Mouse (Mus musculus): ENCODE measurements around the gene Ak2. TPM values are rescaled to one million over a fixed set of nuclear protein-coding genes. Genes with fewer than 3 reads are reported as not detected.

Gene Ak2
- polyA plus RNA-seq, 1 experiment from 2014 or later = 64.2 TPM

DNA sequence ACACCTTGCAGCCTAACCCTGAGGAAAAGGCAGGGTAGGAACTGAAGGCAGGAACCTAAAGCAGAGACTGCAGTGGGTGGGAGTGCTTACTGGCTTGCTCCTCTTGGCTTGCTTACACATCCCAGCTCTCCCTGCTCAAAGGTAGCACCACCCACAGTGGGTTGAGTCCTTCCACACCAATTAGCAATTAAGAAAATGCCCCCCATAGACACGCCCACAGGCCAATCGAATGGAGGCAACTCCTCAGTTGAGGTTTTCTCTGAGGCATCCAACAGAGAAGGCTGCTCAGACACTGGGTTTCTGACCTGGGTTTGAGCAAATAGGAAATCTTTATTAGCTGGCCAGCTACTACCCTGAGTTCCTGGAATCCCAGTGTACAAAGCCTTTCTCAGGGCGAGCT, 2.8 kb upstream of the Ak2 start:
- TF ChIP-seq CTCF (IDR thresholded peaks at IDR 0.05) = no peak
- in situ Hi-C loops (cut with MboI; ENCODE audit: low pct_unique_long_range_greater_than_20kb) = no loop called here
- ChIA-PET POLR2A (no interaction called here), CTCF (interaction anchor here (1.4 kb wide), 1 partner anchor 12 kb away, joined by 3 read pairs; no protein-coding TSS in a partner anchor)
- DNase-seq (ENCODE audit: low read depth, low spot score) (no peak), ATAC-seq (no peak)
- H3K27me3 ChIP-seq = no peaks in the 10 kb centered on the region

DNA sequence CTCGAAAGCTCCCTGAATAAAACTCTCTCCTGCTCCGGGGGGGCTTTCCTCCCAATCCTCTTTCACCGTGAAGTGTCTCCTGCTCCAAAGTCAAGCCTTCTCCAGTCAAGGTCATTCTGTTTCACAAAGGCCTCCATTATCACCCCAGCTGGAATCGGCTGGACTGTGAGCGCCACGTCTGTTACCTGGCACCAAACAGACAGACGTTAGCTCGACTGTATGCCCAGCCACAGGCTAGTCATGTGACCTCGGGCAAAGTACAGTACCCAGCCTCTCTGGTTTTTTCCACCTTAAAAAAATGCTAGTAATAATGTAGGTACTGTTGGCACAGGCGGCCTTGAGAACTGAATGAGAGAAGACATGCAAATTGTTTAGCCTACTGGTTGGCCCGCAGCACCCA, 2.1 kb upstream of the Ak2 start:
- no peak for TF ChIP-seq CTCF (IDR thresholded peaks at IDR 0.05)
- DNase-seq (ENCODE audit: low read depth, low spot score) = no peak
- ATAC-seq = no peak
- POLR2A ChIA-PET = no interaction called here
- CTCF ChIA-PET = no interaction called here
- H3K27me3 ChIP-seq = no peaks in the 10 kb centered on the region
- in situ Hi-C loops (cut with MboI; ENCODE audit: low pct_unique_long_range_greater_than_20kb) = no loop called here

- DNase-seq (ENCODE audit: low read depth, low spot score) (no peak), ATAC-seq (no peak)
- no peaks in the 10 kb centered on the region for H3K27me3 ChIP-seq
- no peak for TF ChIP-seq CTCF (IDR thresholded peaks at IDR 0.05)
- ChIA-PET CTCF (interaction anchor here (0.8 to 1.3 kb wide), 3 partner anchors 9 to 16 kb away, joined by 3 to 6 read pairs (median 3); no protein-coding TSS in a partner anchor), POLR2A (interaction anchor here (1.5 kb wide), 1 partner anchor 66 kb away, joined by 4 read pairs; the partner anchor contains the start of gene Rnf19b)
- in situ Hi-C loops (cut with MboI; ENCODE audit: low pct_unique_long_range_greater_than_20kb) = no loop called here
Measured at GRCm38 (mm10) chr4:128992176-128992575, 418 bp downstream of the Ak2 start.

DNA sequence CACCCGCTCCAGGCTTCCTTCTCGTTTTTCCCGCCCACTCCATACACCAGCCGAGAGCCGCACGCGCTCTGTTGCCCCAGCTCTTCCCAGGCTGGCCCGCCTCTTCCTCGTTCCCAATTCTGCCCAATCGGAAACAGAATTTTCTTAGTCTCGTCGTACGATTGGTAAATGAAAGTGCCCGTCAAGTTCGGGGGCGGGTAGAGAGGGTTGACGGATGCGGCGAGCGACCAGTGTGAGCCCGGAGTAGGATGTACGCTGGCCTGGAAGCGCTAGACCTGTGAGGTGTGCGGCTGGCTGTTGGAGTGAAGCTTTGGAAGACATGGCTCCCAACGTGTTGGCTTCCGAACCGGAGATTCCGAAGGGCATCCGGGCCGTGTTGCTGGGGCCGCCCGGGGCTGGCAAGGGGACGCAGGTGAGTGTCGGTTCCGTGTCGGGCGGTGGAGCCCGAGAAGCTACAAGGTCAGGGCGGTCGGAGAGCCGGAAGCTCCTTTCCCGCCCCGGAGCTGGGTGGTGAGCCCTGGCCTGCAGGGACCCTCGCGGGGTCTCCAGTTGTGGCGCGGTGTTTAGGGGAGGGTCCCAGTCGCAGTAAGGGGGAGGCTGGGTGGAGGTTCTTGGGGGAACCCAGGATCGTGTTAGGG, 1.4 kb downstream of the Ak2 start:
- ATAC-seq (peak; percentile 96), DNase-seq (ENCODE audit: low read depth, low spot score) (peak; percentile 98)
- ChIA-PET CTCF (interaction anchor here (0.9 kb wide), 1 partner anchor 91 kb away, joined by 3 read pairs; no protein-coding TSS in a partner anchor), POLR2A (interaction anchor here (1.5 kb wide), 1 partner anchor 65 kb away, joined by 4 read pairs; the partner anchor contains the start of gene Rnf19b)
- no peak for TF ChIP-seq CTCF (IDR thresholded peaks at IDR 0.05)
- in situ Hi-C loops (cut with MboI; ENCODE audit: low pct_unique_long_range_greater_than_20kb) = no loop called here
- no peaks in the 10 kb centered on the region for H3K27me3 ChIP-seq

- in situ Hi-C loops (cut with MboI; ENCODE audit: low pct_unique_long_range_greater_than_20kb) = no loop called here
- peak; percentile 3 for ATAC-seq
- ChIA-PET POLR2A (no interaction called here), CTCF (interaction anchor here (0.9 to 1.1 kb wide), 2 partner anchors 84 to 90 kb away, joined by 3 read pairs; no protein-coding TSS in a partner anchor)
- TF ChIP-seq CTCF (IDR thresholded peaks at IDR 0.05) = no peak
- H3K27me3 ChIP-seq = no peaks in the 10 kb centered on the region
- DNase-seq (ENCODE audit: low read depth, low spot score) = no peak
Measured at GRCm38 (mm10) chr4:128993675-128994074, 1.9 kb downstream of the Ak2 start.

- no peak for ATAC-seq
- ChIA-PET POLR2A (interaction anchor here (1.6 kb wide), 1 partner anchor 38 kb away, joined by 3 read pairs; no protein-coding TSS in a partner anchor), CTCF (interaction anchor here (1.2 kb wide), 1 partner anchor 88 kb away, joined by 3 read pairs; no protein-coding TSS in a partner anchor)
- no peaks in the 10 kb centered on the region for H3K27me3 ChIP-seq
- no peak for DNase-seq (ENCODE audit: low read depth, low spot score)
- no peak for TF ChIP-seq CTCF (IDR thresholded peaks at IDR 0.05)
- in situ Hi-C loops (cut with MboI; ENCODE audit: low pct_unique_long_range_greater_than_20kb) = no loop called here
Measured at GRCm38 (mm10) chr4:128995238-128995637, 3.5 kb downstream of the Ak2 start.

DNA sequence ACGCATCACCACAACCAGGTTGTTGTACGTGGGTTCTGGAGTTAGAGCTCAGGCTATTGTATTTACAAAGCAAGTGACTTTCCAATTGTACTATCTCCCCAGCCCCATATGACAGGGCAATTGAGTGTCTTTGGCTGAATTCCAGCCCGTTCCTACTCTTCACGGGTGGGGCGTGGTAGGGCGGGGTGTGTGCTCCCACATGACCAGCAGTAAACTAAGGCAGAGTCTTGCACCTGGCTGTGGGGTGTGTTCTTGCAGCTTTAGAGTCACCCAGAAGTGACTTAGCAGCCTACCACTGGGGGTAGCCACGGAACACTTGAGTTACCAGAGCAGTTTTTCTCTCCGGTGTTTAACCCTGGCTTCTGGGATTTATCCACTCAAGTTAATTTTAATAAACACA, 5.5 kb downstream of the Ak2 start:
- H3K27me3 ChIP-seq = no peaks in the 10 kb centered on the region
- CTCF ChIA-PET = interaction anchor here (0.7 to 1.8 kb wide), 3 partner anchors 9 to 86 kb away, joined by 3 to 5 read pairs (median 4); no protein-coding TSS in a partner anchor
- no peak for ATAC-seq
- no peak for TF ChIP-seq CTCF (IDR thresholded peaks at IDR 0.05)
- in situ Hi-C loops (cut with MboI; ENCODE audit: low pct_unique_long_range_greater_than_20kb) = no loop called here
- POLR2A ChIA-PET = interaction anchor here (0.7 to 1.4 kb wide), 3 partner anchors 12 to 43 kb away, joined by 3 to 6 read pairs (median 3); no protein-coding TSS in a partner anchor
- no peak for DNase-seq (ENCODE audit: low read depth, low spot score)

GRCm38 (mm10) chr4:128998401-128998800, 6.6 kb downstream of the Ak2 start:
- DNase-seq (ENCODE audit: low read depth, low spot score) (no peak), ATAC-seq (no peak)
- no peak for TF ChIP-seq CTCF (IDR thresholded peaks at IDR 0.05)
- ChIA-PET POLR2A (interaction anchor here (0.6 kb wide), 1 partner anchor 671 kb away, joined by 3 read pairs; no protein-coding TSS in a partner anchor), CTCF (interaction anchor here (1.0 to 1.8 kb wide), 3 partner anchors 13 to 85 kb away, joined by 3 to 5 read pairs (median 4); no protein-coding TSS in a partner anchor)
- H3K27me3 ChIP-seq = no peaks in the 10 kb centered on the region
- in situ Hi-C loops (cut with MboI; ENCODE audit: low pct_unique_long_range_greater_than_20kb) = no loop called here

DNA sequence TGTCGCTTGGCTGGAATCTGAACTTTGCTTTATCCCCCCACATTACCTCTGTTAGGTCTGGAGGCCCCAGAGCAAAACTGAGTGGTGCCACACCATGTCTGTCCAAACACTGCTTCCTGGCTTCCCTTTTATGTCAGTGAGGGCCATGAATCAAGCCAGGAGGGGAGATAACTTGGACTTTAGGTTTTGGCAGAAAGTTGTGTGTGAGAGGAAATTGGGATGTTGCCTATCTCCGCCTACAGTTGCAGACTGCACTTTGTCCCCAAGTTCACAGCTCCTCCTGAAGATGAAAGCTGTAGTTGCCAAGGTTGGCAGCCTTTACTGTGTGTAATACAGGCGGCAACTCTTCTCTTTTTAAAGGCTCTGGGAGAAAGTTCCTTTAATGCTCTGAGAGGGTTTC, 9.0 kb downstream of the Ak2 start:
- in situ Hi-C loops (cut with MboI; ENCODE audit: low pct_unique_long_range_greater_than_20kb) = loop anchor here (5.0 kb wide), 1 partner anchor 57 kb away; the partner anchor contains the start of gene Rnf19b
- ATAC-seq = no peak
- no peak for TF ChIP-seq CTCF (IDR thresholded peaks at IDR 0.05)
- CTCF ChIA-PET = no interaction called here
- H3K27me3 ChIP-seq = no peaks in the 10 kb centered on the region
- POLR2A ChIA-PET = no interaction called here
- DNase-seq (ENCODE audit: low read depth, low spot score) = no peak

GRCm38 (mm10) chr4:129003720-129004119, 12.0 kb downstream of the Ak2 start:
- POLR2A ChIA-PET = no interaction called here
- in situ Hi-C loops (cut with MboI; ENCODE audit: low pct_unique_long_range_greater_than_20kb) = loop anchor here (5.0 kb wide), 1 partner anchor 54 kb away; the partner anchor contains the start of gene Rnf19b
- no peak for ATAC-seq

GRCm38 (mm10) chr4:129008006-129008519, 16.3 kb downstream of the Ak2 start:
- CTCF ChIA-PET = interaction anchor here (0.9 kb wide), 1 partner anchor 26 kb away, joined by 3 read pairs; no protein-coding TSS in a partner anchor
- no peak for DNase-seq (ENCODE audit: low read depth, low spot score)
- ATAC-seq = no peak
- TF ChIP-seq CTCF (IDR thresholded peaks at IDR 0.05) = no peak
- in situ Hi-C loops (cut with MboI; ENCODE audit: low pct_unique_long_range_greater_than_20kb) = no loop called here
- no peaks in the 10 kb centered on the region for H3K27me3 ChIP-seq
- POLR2A ChIA-PET = no interaction called here

More at GRCm38 (mm10) chr4:129003720-129004119, 12.0 kb downstream of the Ak2 start:
- no peaks in the 10 kb centered on the region for H3K27me3 ChIP-seq
- TF ChIP-seq CTCF (IDR thresholded peaks at IDR 0.05) = no peak
- no peak for DNase-seq (ENCODE audit: low read depth, low spot score)
- CTCF ChIA-PET = no interaction called here

Measured in Patski (cell line).